Mouse (Mus musculus): ENCODE data around the gene Rac1.

GRCm38 (mm10) chr5:143527486-143528307, at the start of gene Rac1:
- TF ChIP-seq CTCF (IDR thresholded peaks at IDR 0.05; ENCODE audit: low read depth) = no peak
- no peak for TF ChIP-seq EP300 (optimal IDR thresholded peaks at IDR 0.05)

Data from stomach, postnatal 0 days (tissue).